Mouse (Mus musculus) embryonic facial prominence, embryonic 14.5 days (tissue): ENCODE measurements at regions not wholly inside any gene's neighbourhood (a gene's known extent, or its start where the extent isn't known, plus 50 kb on each side); places are given as distances from the start of the nearest gene placed in this dataset.

Source experiments
- ATAC-seq: fragments of 200-750 bp; cut with Nextera tagmentation; 2 replicates; pipeline ENCODE4 v1.8.0; 2017; ENCODE audit warnings: low read depth, moderate number of reproducible peaks, moderate TSS enrichment
- DNase-seq: peaks from one replicate; pipeline ENCODE4 v3.0.0-alpha.2; 2015; ENCODE audit warnings: low spot score
- H3K27ac ChIP-seq: fragments of 300-500 bp; sonication (generic); replicated peaks from 2 replicates; pipeline ENCODE4 v1.5.1; 2014; ENCODE audit warnings: low read depth, mild to moderate bottlenecking, low read length, moderate library complexity
- H3K27me3 ChIP-seq: fragments of 300-500 bp; sonication (generic); replicated peaks from 2 replicates; pipeline ENCODE4 v1.6.1; 2014; ENCODE audit warnings: low read length; ENCODE audit not compliant: control insufficient read depth, insufficient read depth
- H3K36me3 ChIP-seq: fragments of 300-500 bp; sonication (generic); 2 replicates; pipeline ENCODE4 v1.6.1; 2014; ENCODE audit warnings: low read length, mixed read lengths; ENCODE audit not compliant: control insufficient read depth, insufficient read depth
- H3K4me1 ChIP-seq: fragments of 300-500 bp; sonication (generic); 2 replicates; pipeline ENCODE4 v1.6.1; 2014; ENCODE audit warnings: antibody characterized with exemption, low read length; ENCODE audit not compliant: control insufficient read depth, insufficient read depth
- H3K4me2 ChIP-seq: fragments of 300-500 bp; sonication (generic); 2 replicates; pipeline ENCODE4 v1.6.1; 2014; ENCODE audit warnings: low read depth, mild to moderate bottlenecking, low read length, moderate library complexity, mixed read lengths
- H3K4me3 ChIP-seq: fragments of 300-500 bp; sonication (generic); 2 replicates; pipeline ENCODE4 v1.5.1; 2014; ENCODE audit warnings: low read depth, mild to moderate bottlenecking, low read length
- H3K9ac ChIP-seq: fragments of 300-500 bp; sonication (generic); 2 replicates; pipeline ENCODE4 v1.6.1; 2014; ENCODE audit warnings: low read depth, mild to moderate bottlenecking, low read length, moderate library complexity, mixed read lengths
- H3K9me3 ChIP-seq: fragments of 300-500 bp; sonication (generic); 2 replicates; pipeline ENCODE4 v1.6.1; 2016; ENCODE audit warnings: low read length; ENCODE audit not compliant: control insufficient read depth
- WGBS: fragments of 180-500 bp; shearing (Covaris S2); extraction: QIAGEN DNeasy Blood & Tissue Kit; methylation state at CpG from one replicate; pipeline ENCODE4 v1.1.7; 2014; 5-methylcytosine and 5-hydroxymethylcytosine counted together

DNA sequence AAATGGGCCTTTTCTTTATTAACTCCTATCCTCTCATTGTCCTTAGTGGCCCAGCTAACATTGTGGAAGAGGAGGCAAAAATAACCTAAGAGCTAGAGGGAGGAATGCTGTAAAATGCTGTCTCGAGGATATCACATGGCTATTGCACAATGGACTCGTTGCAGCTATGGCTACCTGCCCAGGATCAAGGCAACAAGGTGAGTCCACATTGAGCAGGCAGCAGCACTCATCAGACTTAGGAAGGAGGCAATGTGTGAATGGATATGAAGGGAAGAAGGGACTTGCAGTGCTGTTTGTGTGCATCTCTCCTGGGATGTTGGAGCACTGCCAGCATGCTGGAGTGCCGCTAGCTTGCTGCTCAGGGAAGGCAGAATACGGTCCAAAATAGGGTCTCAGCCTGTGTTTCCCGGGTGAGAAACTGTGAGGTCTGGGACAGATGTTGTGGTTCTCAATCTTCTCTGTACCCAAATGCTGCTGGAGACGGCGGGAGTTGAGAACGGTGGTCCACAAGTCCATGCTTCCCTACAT, 51.8 kb upstream of the Nox3 start:
- Histone ChIP-seq H3K9ac (no peak overlapping the region), H3K27ac (no peak overlapping the region), H3K27me3 (no peaks in the 10 kb centered on the region), H3K4me1 (no peaks in the 10 kb centered on the region), H3K36me3 (no peaks in the 10 kb centered on the region), H3K4me3 (no peak overlapping the region), H3K9me3 (no peaks in the 10 kb centered on the region), H3K4me2 (no peak overlapping the region)
- ATAC-seq (no peak), DNase-seq (peak; percentile 12)
- WGBS = 78% methylated on average over 8 of the region's 8 CpGs
